Mouse (Mus musculus) left cerebral cortex, postnatal 25 days (tissue): ENCODE measurements around the gene Pdik1l. TPM values are rescaled to one million over a fixed set of nuclear protein-coding genes. Genes with fewer than 3 reads are reported as not detected.
"Not testable (repeated sequence)": the region's sequence is repeated elsewhere in the genome, so short reads cannot be mapped to it uniquely, and the experiment has no call there.

Source experiments
- DNase-seq, 2 experiments: peaks; one replicate each; pipeline ENCODE4 v3.0.0; 2022; ENCODE audit warnings: low spot score in 2 of 2, mixed read lengths in 1 of 2
- intact Hi-C: fragments of 180-260 bp; cut with DNase I; formaldehyde crosslinking; loops from one replicate; pipeline ENCODE4 v1.15.1; 2025
- total RNA-seq, 2 experiments: library from RNA; stranded (reverse); gene quantifications; 2 replicates each; pipeline ENCODE4 v1.2.3; 2021

Pdik1l gene
- total RNA-seq, 2 experiments from 2014 or later, result 18.6 to 19.8 TPM

DNA sequence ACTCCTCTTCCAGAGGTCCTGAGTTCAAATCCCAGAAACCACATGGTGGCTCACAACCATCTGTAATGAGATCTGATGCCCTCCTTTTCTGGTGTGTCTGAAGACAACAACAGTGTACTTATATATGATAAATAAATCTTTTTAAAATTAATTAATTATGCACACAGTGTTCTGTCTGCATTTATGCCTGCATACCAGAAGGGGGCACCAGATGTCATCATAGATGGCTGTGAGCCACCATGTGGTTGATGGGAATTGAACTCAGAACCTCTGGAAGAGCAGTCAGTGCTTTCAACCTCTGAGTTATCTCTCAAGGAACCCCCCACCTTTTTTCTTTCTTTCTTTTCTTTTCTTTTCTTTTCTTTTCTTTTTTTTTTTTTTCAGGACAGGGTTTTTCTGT lies 18.1 kb downstream of the Pdik1l start:
- DNase-seq, intact Hi-C loops: not testable (repeated sequence)

- intact Hi-C loops, result no loop called here
- no peak for DNase-seq
Observed at GRCm38 (mm10) chr4:134268102-134268655, 19.5 kb downstream of the Pdik1l start.

DNA sequence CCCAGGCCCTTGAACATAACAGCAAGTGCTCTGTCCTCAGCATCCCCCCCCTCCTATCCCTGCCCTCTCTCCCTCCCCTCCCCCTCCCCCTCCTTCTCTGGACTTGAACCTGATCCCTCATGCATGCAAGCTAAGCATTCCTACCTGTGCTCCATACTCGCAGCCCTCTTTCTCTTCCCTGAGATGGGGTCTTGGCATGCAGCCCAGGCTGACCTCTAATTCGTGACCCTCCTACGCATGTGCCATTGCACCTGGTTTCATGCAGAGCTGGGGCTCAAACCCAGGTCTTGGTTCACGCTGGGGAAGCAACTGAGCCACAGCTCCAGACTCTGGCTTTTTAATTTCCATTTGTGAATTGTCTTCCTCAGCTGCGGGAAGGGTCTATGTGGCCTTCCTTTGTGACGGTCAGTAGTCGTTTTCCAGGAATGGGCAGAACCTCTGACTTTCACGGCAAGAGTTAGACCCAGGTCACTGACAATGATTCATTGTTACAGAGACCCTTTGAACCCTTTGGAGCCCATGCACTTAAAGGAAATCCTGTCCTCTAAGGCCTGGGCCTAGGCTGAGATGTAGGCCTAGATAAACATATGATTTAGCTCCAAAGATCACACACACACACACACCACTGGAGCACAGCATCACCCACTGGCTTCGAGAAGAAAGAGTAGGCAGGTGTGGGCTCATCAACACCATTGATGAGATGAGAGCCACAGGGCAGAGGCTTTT lies 21.7 kb downstream of the Pdik1l start:
- intact Hi-C loops, result no loop called here
- DNase-seq, result no peak

DNA sequence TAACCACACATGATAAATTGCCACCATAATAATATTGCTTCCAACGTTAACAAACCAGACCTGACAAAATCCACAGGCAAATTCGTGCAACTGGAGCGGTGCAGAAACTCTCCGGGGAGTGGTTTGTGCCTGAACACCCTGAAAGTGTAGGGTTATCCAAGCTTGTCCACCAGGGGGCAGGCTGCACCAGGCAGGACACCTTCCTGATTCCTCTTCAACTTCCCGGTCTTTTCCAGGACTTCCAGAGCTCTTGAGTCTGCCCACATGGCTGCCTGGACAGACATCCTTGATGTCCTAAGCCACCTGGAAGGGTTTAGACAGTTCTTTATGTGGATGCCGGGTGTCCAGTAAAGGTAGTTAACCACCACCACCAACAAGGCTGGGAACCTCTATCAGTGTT lies 24.5 kb downstream of the Pdik1l start:
- intact Hi-C loops, result no loop called here
- DNase-seq, result peak; percentile 33 to 49

DNA sequence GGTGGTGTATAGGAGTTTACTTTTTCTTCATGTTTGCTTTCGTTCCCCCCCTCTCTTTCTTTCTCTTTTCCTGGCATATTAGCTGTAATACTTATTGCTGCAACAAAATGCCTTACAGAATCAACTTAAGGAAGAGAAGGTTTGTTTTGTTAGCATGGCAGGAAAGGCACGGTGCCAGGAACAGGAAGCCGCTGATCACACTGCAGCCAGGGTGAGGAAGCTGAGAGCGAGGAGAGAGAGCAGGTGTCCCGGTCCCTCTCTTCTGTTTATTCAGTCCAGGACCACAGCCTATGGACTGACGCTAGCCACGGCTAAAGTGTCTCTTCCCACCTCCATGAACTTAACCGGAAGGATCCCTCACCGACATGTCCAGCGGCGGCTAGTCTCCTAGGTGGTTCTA lies 29.3 kb downstream of the Pdik1l start:
- intact Hi-C loops, result loop anchor here (10.0 kb wide), 1 partner anchor 226 kb away; no protein-coding TSS in a partner anchor
- no peak for DNase-seq

DNA sequence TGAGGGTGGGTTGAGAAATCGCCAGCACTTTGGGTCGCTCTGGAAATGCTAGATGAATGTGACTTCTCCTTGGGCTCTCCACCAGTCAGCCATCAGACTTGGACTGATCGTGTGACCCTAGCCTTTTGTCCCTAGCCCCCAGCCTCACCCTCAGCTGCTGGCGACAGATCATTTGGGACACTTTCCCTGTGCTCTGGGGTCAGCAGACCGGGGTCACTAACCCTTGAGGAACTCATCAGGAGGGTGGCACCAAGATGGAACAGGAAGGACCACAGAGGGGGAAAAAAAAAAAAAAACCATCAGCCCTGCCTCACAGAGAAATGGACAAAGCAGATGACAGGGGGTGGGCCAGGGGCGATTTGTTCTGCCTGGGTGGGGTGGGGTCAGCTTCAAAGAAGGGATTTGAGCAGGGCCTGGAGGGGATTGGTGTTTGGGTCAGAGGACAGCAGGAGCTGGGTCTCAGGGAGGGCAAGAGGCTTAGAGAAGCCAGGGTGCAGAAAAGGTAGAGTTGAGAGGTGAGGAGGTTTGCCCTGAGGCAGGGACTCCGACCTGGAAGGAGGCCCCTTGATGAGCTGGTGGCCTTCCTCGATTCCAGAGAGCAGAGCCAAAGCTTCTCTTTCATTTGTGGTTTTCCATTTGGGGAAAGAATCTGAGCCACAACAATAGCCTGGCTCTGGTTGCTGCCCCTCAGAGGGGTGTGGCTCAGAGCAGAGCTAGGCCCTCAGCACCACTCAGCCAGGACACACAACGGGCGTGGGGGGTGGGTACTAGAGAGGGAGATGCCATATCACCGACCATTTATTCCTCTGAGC lies 30.3 kb downstream of the Pdik1l start:
- intact Hi-C loops, result loop anchor here (10.0 kb wide), 1 partner anchor 227 kb away; no protein-coding TSS in a partner anchor

DNA sequence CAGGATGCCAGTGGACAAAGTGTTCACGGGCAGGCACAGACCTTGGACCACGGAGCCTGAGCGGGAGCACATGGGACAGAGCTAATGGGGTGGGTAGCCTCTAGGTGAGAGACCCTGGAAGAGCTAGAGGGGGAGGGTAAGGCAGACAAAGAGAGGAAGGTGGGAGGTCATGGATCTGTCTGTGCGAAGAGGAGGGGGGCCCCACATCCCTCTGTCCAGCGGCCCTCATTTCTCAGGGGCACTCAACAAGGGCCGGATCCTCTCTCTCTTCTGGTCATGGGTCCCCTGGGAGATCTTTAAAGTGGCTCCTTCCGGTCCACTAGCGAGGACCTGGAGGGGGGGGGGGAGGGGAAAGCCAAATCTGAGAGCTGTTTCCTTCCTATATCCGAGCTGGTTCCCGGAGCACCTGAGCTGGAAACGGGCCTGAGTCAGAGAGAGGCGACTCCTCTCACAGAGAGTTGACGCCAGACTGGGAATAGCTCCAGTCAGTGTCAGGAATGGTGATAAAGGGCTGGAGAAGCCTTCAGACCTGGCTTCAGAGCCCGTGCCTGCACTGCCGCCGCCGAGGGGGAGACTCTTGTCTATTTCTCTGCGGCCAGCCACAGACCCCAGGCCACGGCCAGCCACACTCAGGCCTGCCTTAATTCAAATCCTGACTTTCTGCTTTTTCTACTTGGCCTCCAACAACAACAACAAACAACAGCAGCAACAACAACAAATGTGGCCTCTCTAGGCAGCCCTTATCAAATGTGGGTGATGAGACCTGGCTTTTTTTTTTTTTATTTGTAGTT lies 31.1 kb downstream of the Pdik1l start:
- no peak for DNase-seq
- intact Hi-C loops, result loop anchor here (10.0 kb wide), 1 partner anchor 228 kb away; no protein-coding TSS in a partner anchor

More for the DNA sequence above, 30.3 kb downstream of the Pdik1l start:
- no peak for DNase-seq

GRCm38 (mm10) chr4:134255854-134256253 lies 31.8 kb downstream of the Pdik1l start:
- intact Hi-C loops, result loop anchor here (10.0 kb wide), 1 partner anchor 229 kb away; no protein-coding TSS in a partner anchor
- DNase-seq, result no peak

DNA sequence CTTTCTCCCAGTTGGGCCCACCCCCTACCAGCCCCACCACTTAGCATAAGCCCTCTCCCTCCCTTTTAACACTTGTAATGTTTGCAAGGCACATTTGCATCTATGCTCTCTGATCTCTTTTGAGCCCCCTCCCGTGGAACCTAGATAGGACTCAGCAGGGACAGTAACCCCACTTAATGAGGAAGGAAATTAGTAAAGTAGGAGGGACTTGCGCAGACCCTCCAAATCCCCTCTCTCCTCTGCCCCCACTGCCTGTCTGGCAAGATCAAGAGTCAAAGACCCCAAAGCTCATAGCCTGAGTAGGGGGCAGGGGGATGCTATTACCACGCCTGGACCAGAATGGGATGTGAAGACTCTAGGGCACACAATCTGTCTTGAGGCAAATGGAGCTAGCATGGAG lies 32.9 kb downstream of the Pdik1l start:
- intact Hi-C loops, result loop anchor here (5.0 to 10.0 kb wide), 2 partner anchors 102 to 230 kb away; no protein-coding TSS in a partner anchor
- no peak for DNase-seq

DNA sequence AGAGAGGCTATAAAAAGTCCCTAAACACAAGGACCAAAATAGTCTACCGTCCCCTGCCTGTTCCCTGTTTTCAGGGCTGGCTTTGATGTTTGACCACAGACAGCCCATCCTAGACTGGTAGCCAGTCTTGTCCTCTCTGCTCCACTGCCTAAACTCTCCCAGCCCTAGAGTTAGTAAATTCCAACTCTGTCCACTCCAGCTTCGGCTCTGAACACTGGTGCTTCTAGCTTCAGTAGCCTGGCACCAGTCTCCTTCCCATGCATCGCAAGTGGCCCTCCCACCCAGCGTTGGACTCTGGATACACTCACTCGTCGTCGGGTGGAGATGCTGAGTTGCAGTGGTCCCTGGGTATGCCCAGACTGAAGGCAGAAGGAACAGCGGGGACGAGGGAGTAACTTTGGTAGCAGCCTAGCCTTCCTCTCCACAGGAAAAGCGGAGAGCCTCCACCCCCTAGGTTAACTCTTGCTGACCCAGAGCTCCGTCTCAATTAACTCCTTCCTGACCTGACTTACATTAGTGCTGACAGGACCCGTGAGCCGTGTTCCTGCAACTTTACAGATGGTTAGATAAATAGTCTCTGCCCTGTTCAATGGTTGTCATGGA lies 33.9 kb downstream of the Pdik1l start, which contains the start of gene Grrp1:
Grrp1 (minus strand) TSS at position 385 of the 603 bp plus-strand sequence.
- intact Hi-C loops, result loop anchor here (5.0 to 10.0 kb wide), 2 partner anchors 103 to 231 kb away; no protein-coding TSS in a partner anchor
- no peak for DNase-seq

- intact Hi-C loops, result loop anchor here (5.0 to 10.0 kb wide), 2 partner anchors 104 to 232 kb away; no protein-coding TSS in a partner anchor
- no peak for DNase-seq
Observed at GRCm38 (mm10) chr4:134252911-134253721, 34.6 kb downstream of the Pdik1l start.

DNA sequence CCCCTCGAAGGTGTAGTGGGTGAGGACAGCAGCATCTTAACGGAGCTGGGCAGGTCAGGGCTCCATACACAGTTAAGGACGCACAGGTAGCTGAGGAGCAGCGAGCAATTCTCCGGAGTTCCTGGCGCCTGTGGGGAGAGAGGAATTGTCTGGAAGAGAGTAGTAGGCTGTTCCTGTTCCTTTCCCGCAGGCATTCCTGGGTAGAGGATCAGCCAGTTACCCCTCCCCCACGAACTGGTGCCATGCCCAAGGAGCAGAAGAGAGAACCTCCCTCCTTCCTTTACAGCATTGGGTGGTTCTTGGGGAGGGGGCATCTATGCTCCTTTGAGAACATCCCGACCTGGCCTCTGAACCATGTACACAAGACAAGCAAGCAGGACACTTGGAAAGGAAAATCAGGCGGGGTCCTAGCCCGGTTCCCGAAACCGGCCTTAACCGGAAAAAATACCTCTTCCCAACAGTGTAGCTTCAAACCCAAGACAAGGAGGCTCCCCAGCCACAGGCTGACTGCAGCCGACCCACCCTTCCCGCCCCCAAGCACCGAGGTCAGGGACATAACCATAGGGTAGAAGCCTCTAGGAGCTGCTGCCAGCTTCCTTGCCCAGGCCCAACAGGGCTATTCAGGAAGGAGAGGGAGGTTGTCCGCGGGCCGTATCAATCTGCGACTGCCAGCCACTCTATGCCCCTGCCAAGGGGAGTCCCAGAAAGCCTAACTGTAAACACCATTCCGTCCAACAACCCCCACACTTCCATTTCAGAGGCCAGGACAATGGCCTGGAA lies 35.4 kb downstream of the Pdik1l start:
- intact Hi-C loops, result loop anchor here (5.0 to 10.0 kb wide), 2 partner anchors 105 to 232 kb away; no protein-coding TSS in a partner anchor
- no peak for DNase-seq

DNA sequence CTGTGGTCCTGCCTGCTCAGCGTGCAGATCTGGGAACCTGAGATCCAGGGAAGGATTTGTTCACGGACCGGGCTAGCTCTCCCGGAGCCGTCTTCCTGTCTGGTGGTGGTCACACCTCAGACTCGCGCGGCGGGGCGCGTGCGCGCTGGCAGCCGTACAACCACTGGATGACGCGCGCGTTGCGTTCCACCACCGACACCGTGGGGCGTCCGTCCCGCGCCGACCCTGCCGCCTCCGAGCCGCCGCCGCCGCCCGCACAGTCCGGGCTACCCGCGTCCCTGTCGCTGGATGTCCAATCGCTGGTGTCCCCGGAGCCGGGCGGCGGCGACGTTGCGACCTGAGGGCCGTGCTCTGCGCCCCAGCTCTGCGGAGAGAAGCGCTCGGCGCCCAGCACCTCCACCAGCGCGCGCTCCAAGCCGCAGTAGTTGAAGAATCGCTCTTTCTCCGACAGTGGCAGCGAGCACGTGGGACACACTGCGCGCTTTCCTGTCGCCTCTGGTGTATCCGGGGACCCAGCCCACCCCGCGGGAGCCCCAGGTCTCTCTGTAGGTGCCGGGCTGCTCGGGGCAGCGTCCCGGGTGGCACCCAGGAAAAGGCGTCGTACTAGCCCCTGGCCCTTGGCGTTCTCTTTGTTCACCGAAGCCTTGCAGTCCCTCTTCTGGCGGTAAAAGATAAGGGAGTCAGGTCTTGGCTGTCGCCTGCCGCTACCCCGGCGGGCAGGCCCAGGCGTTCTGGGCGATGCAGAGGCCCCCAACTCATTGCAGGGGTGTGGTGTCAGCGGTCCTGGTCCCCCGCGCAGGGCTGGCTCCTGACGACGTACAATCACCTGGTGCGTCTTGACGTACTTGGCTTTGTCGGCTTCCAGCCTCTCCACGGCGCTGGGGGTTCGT lies 36.2 kb downstream of the Pdik1l start:
- intact Hi-C loops, result loop anchor here (2.0 to 10.0 kb wide), 3 partner anchors 41 to 233 kb away; no protein-coding TSS in a partner anchor
- DNase-seq, result peak; percentile 52 to 64

DNA sequence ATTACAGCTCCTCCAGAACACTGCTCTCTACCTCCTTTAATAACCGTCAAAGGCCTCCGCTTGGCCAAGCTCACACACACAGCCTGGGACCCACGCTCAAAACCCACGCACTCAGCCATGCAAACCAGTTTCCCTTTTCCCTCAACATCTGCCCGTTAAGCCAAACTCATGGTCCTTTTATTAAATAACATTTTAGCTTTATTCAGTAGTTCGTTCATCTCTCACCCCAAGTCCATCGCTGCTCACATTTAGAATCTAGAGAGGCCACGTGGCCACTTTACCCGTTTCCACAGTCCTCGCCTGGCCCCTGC lies 36.8 kb downstream of the Pdik1l start:
- peak in 1 of 2 experiments; percentile 37 for DNase-seq
- intact Hi-C loops, result loop anchor here (2.0 to 10.0 kb wide), 3 partner anchors 42 to 234 kb away; no protein-coding TSS in a partner anchor

GRCm38 (mm10) chr4:134250116-134250929 lies 37.4 kb downstream of the Pdik1l start:
- intact Hi-C loops, result loop anchor here (2.0 to 10.0 kb wide), 3 partner anchors 42 to 234 kb away; no protein-coding TSS in a partner anchor

More at GRCm38 (mm10) chr4:134250116-134250929, 37.4 kb downstream of the Pdik1l start:
- DNase-seq, result no peak
